Mouse (Mus musculus) heart, postnatal 10 days (tissue): ENCODE data around the gene Ewsr1. TPM values are rescaled to one million over a fixed set of nuclear protein-coding genes. Genes with fewer than 3 reads are reported as not detected.

Experiments
- DNase-seq, 2 experiments: peaks; one replicate each; pipeline ENCODE4 v3.0.0; 2021
- intact Hi-C: fragments of 180-260 bp; cut with DNase I; formaldehyde crosslinking; loops from one replicate; pipeline ENCODE4 v1.15.1; 2025
- total RNA-seq, 2 experiments: library from RNA; stranded (reverse); gene quantifications; 2 replicates each; pipeline ENCODE4 v1.2.3; 2021

Ewsr1 gene
- 100 to 1,000 TPM; 167 to 175 TPM for total RNA-seq

GRCm38 (mm10) chr11:5098736-5099542, at the start of gene Ewsr1, which contains the start of gene Rhbdd3:
TSS of gene Ewsr1 (minus strand) at chr11:5099266.
TSS of gene Rhbdd3 (plus strand) at chr11:5098926.
- DNase-seq: peak; percentile 99
- intact Hi-C loops: no loop called here

DNA sequence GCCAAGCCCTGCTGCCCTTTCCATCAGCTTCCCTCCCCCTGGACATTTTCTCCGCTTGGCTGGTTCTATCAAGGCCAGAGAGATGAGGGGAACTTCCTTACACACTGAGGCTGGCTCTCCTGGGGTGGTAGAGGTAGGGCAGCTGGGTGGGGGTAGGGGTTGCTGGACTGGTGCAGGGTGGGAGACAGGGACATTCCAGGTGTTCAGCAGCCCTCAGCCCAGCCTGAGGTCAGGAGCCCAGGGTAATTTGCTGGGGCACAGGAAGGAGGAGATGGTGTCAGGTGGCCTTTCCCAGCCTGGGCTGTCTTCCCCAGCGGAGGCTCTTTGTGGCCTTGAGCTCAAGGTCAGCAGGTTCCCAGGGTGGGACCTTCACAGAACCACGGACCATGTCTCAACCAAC, 46.5 kb upstream of the Ewsr1 start:
- no peak for DNase-seq
- intact Hi-C loops: no loop called here

DNA sequence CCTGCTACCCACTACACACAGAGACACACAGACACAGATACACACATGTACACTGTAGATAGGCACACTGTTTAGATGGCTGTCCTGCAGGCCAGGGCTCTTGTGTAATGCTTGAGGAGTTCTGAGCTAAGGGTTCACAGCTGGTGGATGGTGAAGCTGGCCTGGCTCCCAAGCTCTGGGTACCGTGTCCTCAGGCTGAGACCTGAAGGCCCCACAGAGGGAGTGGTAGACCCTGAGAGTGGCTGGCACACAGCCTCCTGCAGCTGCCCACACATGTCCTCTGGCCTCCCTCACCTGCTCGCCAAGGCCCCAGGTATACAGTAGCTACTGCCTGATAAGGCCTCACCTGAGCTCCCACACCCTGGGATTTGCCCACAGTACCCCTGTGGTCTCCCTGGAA, 42.9 kb upstream of the Ewsr1 start:
- no peak for DNase-seq
- intact Hi-C loops: no loop called here

DNA sequence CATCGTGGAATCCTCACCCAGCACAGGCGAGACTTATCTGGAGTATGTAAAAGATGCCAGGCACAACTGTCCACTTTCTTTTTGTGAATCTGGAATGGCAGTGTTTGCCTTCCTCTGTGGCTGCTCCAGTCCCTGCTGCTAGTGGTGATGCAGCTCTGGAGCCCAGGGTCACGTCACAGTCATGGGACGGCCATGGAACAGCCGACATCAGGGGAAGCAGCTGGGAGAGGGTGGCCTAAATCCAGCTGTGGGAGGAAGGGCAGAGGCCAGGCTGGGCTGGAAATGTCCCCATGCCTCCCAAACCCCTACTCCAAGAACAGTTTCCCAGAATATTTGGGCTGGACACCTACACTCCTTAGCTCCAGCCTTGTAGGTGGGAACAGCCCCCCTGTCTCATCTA, 42.2 kb upstream of the Ewsr1 start:
- intact Hi-C loops: no loop called here
- peak; percentile 47 to 57 for DNase-seq

GRCm38 (mm10) chr11:5140619-5141018, 41.6 kb upstream of the Ewsr1 start:
- peak; percentile 88 for DNase-seq
- intact Hi-C loops: no loop called here

GRCm38 (mm10) chr11:5139372-5139771, 40.3 kb upstream of the Ewsr1 start:
- no peak for DNase-seq
- intact Hi-C loops: no loop called here

DNA sequence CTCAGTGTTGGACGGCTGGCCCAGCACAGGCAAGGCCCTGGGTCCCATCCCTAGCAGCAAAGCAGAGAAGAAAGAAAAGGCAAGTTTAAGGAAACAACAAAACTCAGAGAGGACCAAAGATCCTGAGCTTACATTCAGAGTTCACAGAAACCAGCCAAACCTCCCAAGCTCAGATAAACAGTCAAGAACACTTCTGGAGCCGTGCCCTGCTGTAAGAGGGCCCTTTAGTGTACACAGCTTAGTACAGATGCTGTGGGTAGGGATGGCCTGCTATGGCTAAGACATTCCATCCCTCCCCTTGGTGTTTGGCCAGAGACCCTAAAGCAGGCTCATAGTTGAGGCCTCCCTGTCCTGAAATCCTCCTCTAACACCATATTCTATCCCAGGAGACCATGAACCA, 39.6 kb upstream of the Ewsr1 start:
- no peak for DNase-seq
- intact Hi-C loops: no loop called here

DNA sequence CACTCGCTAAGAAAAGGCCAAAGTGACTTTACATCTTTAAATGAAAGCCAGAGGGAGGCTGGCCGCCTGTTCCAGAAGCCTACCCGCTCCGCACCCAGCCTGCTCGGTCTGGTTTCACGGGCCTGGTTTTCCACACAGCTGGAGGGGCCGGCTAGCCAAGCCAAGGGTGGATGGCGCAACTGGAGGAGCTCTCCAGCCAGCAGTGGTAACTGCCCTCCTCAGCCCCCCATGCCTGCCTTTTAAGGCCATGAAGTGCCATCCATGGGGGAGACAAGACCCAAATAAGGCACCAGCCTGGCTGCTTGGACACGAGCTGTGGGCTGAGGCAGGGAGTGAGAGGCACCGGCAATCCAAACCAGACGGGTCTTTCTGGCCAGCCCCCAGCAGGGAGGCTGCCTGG, 36.8 kb upstream of the Ewsr1 start:
- DNase-seq: peak in 1 of 2 experiments; percentile 27
- intact Hi-C loops: no loop called here

DNA sequence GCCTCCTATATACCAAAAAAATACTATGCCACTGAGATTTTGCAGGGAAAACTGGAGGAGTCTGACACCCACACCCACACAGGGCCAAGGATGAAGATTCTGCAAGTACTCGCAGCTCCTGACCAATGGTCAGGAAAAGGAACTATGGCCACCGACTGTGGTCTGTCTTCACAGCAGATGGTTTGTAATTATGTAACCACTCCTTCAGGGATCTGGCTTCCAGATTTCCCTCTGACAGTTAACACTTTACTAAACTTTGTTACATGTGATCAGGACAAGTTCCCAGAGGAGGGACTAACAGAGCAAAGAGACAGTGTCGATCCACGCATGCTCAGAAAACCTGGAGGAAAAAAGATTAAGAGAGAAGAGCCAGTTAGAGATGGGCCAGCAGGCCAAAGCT, 33.7 kb upstream of the Ewsr1 start:
- no peak for DNase-seq
- intact Hi-C loops: no loop called here

- intact Hi-C loops: no loop called here
- no peak for DNase-seq
Measured at GRCm38 (mm10) chr11:5130111-5130665, 31.1 kb upstream of the Ewsr1 start.

DNA sequence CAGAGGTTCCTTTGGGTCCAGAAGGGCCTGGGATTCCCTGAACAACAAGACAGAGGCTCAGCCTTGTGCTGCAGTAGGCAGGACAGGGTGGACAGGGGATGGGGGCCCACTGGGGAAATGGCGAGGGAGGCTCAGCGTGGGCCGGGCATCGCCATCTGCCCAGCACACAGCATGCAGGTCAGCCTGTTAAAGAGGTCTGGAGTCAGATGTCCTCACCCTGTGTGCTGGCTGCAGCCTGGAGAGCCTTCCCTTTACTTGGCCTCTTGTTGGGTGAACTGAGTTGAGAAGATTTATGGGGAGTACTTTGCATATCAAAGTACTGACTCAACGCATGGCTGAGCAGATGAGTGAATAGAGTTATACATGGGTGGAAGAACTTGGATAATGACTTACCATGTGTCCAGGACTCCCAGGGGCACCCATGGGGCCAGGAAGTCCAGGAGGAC, 30.0 kb upstream of the Ewsr1 start:
- intact Hi-C loops: no loop called here

GRCm38 (mm10) chr11:5125713-5126112, 26.6 kb upstream of the Ewsr1 start:
- intact Hi-C loops: no loop called here

More for the DNA sequence above, 30.0 kb upstream of the Ewsr1 start:
- no peak for DNase-seq

GRCm38 (mm10) chr11:5114931-5115581, 16.0 kb upstream of the Ewsr1 start:
- intact Hi-C loops: loop anchor here (5.0 kb wide), 4 partner anchors 62 to 362 kb away; no protein-coding TSS in a partner anchor
- peak; percentile 88 to 95 for DNase-seq

More at GRCm38 (mm10) chr11:5125713-5126112, 26.6 kb upstream of the Ewsr1 start:
- no peak for DNase-seq

GRCm38 (mm10) chr11:5113645-5114044, 14.6 kb upstream of the Ewsr1 start:
- no peak for DNase-seq
- intact Hi-C loops: no loop called here

- intact Hi-C loops: no loop called here
Measured at GRCm38 (mm10) chr11:5109441-5109840, 10.4 kb upstream of the Ewsr1 start.

DNA sequence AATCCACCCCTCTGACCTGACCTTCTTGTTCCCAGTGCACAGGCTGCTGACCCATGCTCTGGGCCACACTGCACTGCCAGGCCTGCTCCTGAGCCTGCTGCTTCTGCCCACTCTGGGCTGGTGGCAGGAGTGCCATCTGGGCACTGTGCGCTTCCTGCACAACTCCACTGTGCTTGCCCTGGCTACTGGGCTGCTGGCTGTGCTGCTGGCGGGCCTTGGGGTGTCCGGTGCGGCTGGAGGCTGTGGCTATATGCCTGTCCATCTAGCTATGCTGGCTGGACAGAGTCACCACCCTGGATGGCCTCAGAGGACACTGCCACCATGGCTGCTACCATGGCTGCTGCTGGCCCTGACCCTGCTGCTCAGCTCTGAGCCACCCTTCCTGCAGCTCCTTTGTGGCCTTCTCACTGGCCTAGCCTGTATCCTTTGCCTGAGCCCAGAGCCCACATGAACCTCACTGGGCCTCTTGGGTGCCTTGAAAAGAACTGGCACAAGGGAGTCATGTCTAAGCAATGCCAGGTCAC, 5.0 kb upstream of the Ewsr1 start:
- intact Hi-C loops: no loop called here
- no peak for DNase-seq

More at GRCm38 (mm10) chr11:5109441-5109840, 10.4 kb upstream of the Ewsr1 start:
- DNase-seq: no peak

GRCm38 (mm10) chr11:5102384-5102783, 3.3 kb upstream of the Ewsr1 start:
- DNase-seq: no peak
- intact Hi-C loops: no loop called here

DNA sequence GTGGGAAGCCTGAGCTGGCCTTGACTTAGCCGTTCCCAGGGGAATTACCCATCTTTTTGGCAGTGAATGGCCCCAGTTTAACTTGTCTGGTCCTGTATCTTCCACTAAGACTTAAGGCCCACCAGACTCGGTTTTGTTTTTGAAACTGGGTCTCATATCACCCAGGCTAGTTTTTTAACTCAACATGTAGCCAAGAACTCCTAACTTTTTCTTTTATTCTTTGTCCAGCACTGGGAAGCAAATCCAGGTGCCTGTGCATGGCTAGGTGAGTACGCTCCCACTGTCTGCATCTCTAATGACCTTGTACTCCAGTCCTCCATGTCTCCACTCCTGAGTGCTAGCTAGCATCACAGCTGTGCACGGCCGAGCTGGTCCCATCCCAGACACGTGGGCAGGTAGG, 2.6 kb upstream of the Ewsr1 start:
- intact Hi-C loops: no loop called here
- DNase-seq: no peak

DNA sequence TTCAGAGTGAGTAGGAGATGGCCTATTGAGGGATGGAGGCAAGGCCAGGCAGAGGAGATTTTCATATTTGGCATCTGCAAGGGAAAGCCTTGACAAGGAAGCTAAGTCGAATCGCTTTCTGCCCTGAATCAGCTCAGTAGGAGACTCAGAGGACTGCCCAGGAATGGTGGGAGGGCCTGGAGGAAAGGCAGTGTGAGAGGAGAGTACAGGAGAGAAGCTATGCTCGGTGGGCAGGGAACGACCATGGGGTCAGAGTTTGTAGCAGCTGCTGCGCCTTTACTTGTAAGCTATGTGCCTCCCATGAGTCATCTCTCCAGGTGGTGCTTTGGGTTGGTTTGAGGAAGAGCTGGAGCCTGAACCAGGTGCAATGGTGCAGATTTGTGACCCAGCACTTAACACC, 1.7 kb upstream of the Ewsr1 start:
- DNase-seq: no peak
- intact Hi-C loops: no loop called here

DNA sequence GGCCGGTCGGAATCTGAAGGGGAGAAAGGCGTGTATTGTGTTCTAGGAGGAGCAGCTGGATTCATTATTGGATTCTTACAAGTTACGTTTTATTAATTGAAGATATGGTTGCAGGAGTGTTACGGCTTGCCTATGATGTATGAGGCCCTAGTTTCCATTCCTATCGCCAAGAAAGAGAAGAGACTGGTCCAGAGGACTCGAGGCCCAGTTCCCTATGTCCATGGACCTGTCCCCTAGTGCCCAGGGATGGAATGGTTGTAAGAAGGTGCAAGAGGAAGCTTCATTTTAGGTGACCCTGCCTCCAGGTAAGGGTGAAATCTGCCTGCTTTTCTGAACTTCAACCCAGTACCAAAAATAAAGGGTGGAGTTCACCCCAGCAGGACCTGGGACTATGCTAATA, 1.2 kb upstream of the Ewsr1 start:
- no peak for DNase-seq
- intact Hi-C loops: no loop called here

GRCm38 (mm10) chr11:5099576-5100183, 614 bp upstream of the Ewsr1 start:
- peak; percentile 90 to 91 for DNase-seq
- intact Hi-C loops: no loop called here
